Mouse (Mus musculus): ENCODE measurements at regions not wholly inside any gene's neighbourhood (a gene's known extent, or its start where the extent isn't known, plus 50 kb on each side); places are given as distances from the start of the nearest gene placed in this dataset.

DNA sequence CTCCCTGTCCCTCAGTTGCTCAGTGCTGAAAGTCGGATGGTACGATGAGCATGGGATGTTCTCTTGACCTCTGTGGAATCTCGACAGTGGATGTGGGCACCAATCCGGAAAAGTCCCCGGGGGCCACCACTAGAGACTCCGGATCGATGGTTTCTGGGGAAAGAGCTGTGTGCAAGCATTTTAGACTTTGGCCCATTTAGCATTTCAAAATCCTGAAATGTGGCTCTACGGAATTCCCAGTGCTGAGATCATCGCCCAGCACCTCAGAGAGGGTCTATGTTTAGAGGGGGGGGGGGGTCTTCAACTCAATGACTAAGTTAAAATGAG is 68.6 kb downstream of the Tomm20 start:
- Histone ChIP-seq H3K9ac (no peak overlapping the region), H3K9me3 (ENCODE audit: control insufficient read depth, low read length) (no peaks in the 10 kb centered on the region), H3K4me3 (replicated peaks; ENCODE audit: low read length) (no peak overlapping the region), H3K27me3 (ENCODE audit: control insufficient read depth, insufficient read depth, low read length) (no peaks in the 10 kb centered on the region), H3K36me3 (replicated peaks; ENCODE audit: control insufficient read depth, insufficient read depth) (no peaks in the 10 kb centered on the region), H3K4me1 (replicated peaks; ENCODE audit: control insufficient read depth, insufficient read depth, low read length) (0 out of 2 replicates have a peak, but pooled peaks cover 6% of the 10 kb centered on the region), H3K4me2 (replicated peaks) (no peak overlapping the region), H3K27ac (no peak overlapping the region)
- ATAC-seq (ENCODE audit: low FRiP score) = no peak
- DNase-seq (ENCODE audit: low spot score) = no peak
- 84% methylated on average over 9 of the region's 9 CpGs for WGBS

DNA sequence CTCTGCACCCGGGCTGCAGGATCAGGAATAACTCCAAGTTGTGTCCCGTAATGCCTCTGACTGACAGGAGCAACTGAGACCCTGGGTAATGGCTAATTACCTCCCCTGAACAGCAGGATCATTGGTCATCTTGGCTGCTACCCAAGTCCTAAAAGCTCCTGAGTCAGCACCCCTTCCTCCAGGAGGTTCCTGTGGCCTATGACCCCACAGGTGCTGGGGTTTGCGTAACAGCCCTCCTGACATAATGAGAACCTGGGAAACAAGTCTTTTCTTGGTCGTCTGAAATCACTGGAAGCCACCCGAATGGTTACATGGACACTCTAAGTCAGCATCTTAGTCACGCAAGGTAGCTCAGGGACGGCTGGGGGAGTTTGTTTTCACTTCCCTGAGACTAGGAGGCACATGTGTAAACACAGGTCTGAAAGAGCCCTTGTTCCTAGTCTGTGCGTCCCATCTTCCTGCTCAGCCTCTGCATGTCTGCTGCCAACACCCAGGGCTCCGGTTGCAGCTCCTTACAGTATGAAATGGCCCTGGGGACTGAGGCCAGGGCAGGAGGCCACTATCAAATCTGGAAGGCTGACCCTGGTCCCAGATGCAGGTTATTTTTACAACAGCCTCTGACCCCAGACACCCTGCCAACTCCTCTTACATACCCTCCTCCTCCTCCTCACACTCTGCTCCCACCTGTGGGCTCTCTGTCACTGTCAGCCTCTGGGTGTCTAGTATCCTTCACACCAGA is 69.2 kb downstream of the Tomm20 start:
- ATAC-seq (ENCODE audit: low FRiP score) (no peak), DNase-seq (ENCODE audit: low spot score) (no peak)
- Histone ChIP-seq H3K27me3 (ENCODE audit: control insufficient read depth, insufficient read depth, low read length) (no peaks in the 10 kb centered on the region), H3K9me3 (ENCODE audit: control insufficient read depth, low read length) (no peaks in the 10 kb centered on the region), H3K36me3 (replicated peaks; ENCODE audit: control insufficient read depth, insufficient read depth) (no peaks in the 10 kb centered on the region), H3K27ac (no peak overlapping the region), H3K9ac (no peak overlapping the region), H3K4me2 (replicated peaks) (no peak overlapping the region), H3K4me3 (replicated peaks; ENCODE audit: low read length) (no peak overlapping the region), H3K4me1 (replicated peaks; ENCODE audit: control insufficient read depth, insufficient read depth, low read length) (0 out of 2 replicates have a peak, but pooled peaks cover 6% of the 10 kb centered on the region)
- 63% methylated on average over 9 of the region's 9 CpGs for WGBS

DNA sequence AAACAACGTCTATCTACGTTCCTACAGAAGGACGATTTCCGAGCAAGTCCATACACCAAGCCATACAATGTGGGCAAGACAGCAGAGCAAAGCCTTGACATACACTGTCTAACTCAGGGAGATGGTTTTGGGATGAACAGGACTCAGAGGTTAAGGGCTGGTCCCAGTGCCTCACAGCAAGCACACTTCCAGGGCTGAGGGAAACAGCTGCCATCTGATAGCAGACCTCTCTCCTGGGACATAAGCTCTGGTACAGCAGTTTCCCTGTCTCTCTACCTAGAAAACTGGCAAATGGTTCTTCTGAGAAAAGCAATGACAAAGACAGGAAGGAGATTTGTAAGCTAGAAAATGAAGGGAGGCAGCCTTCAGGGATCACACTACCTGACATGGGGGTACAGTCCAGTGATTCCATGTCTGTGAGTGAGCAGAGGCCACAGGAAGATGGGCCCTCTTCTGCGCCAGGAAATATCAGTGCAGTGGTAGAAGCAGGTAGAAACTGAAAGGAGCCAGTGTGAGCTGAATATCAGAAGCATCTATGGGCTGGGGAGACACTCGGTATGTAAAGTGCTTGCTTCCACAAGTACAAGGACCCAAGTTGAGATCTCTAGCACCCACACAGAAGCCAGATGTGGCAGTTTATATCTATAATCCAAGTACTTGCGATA is 70.0 kb downstream of the Tomm20 start:
- no peak overlapping the region for H3K27ac ChIP-seq
- H3K36me3 ChIP-seq (replicated peaks; ENCODE audit: control insufficient read depth, insufficient read depth) = no peaks in the 10 kb centered on the region
- WGBS = 86% methylated on average over 7 of the region's 7 CpGs
- H3K4me3 ChIP-seq (replicated peaks; ENCODE audit: low read length) = no peak overlapping the region
- DNase-seq (ENCODE audit: low spot score) (no peak), ATAC-seq (ENCODE audit: low FRiP score) (no peak)
- H3K9me3 ChIP-seq (ENCODE audit: control insufficient read depth, low read length) = no peaks in the 10 kb centered on the region
- H3K27me3 ChIP-seq (ENCODE audit: control insufficient read depth, insufficient read depth, low read length) = no peaks in the 10 kb centered on the region
- no peak overlapping the region for H3K4me2 ChIP-seq (replicated peaks)
- H3K4me1 ChIP-seq (replicated peaks; ENCODE audit: control insufficient read depth, insufficient read depth, low read length) = 0 out of 2 replicates have a peak, but pooled peaks cover 6% of the 10 kb centered on the region
- H3K9ac ChIP-seq = no peak overlapping the region

DNA sequence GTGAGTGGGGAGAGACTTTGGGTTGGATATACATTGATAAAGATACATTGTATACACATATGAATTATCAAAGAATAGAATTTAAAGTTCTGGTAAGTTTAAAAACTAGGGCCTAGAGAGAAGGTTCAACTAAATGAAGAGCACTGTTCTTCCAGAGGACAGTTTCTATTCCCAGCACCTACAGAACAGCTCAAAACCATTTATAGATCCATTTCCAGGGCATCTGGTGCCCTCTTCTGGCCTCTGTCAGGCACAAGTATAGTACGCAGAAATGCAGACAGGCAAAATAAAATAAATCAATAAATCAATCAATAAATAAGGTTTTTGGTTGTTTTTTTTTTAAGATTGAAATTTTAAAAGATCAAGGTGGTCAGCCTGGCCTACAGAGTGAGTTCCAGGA is 70.8 kb downstream of the Tomm20 start:
- Histone ChIP-seq H3K9ac (no peak overlapping the region), H3K4me2 (replicated peaks) (no peak overlapping the region), H3K27ac (no peak overlapping the region), H3K36me3 (replicated peaks; ENCODE audit: control insufficient read depth, insufficient read depth) (no peaks in the 10 kb centered on the region), H3K9me3 (ENCODE audit: control insufficient read depth, low read length) (no peaks in the 10 kb centered on the region), H3K27me3 (ENCODE audit: control insufficient read depth, insufficient read depth, low read length) (no peaks in the 10 kb centered on the region), H3K4me1 (replicated peaks; ENCODE audit: control insufficient read depth, insufficient read depth, low read length) (0 out of 2 replicates have a peak, but pooled peaks cover 6% of the 10 kb centered on the region), H3K4me3 (replicated peaks; ENCODE audit: low read length) (no peak overlapping the region)
- ATAC-seq (ENCODE audit: low FRiP score) (no peak), DNase-seq (ENCODE audit: low spot score) (no peak)
- WGBS = 94% methylated on average over 1 of the region's 1 CpGs

DNA sequence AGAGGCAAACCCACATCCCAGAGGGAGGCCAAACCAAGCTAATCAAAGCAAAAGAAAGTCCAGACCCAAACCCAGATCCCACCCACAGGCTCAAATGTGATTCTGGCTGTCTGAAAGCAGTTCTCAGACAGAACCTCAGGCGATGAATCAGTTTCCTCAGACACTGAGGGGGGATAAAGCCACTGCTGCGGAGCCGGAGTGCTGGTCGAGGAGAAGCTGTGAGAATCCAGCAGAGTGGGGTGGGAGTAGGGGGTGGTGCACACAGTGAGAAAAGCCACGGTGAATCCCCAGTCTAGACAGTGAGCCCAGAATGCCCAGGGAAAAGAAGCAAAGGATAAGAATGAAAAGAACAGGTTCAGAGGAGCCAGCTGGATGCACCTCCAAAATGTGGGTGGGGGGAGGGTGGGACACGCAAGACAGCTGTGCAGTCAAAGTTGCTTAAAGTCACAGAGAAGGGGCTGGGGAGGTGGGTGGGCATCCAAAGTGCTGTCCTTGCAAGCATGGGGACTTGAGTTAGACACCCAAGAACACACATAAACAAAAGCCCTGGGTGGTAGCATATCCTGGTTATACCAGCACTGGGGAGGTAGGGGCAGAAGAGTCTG is 71.4 kb downstream of the Tomm20 start:
- Histone ChIP-seq H3K9me3 (ENCODE audit: control insufficient read depth, low read length) (no peaks in the 10 kb centered on the region), H3K9ac (no peak overlapping the region), H3K4me3 (replicated peaks; ENCODE audit: low read length) (no peak overlapping the region), H3K36me3 (replicated peaks; ENCODE audit: control insufficient read depth, insufficient read depth) (no peaks in the 10 kb centered on the region), H3K27me3 (ENCODE audit: control insufficient read depth, insufficient read depth, low read length) (no peaks in the 10 kb centered on the region), H3K27ac (no peak overlapping the region), H3K4me2 (replicated peaks) (no peak overlapping the region), H3K4me1 (replicated peaks; ENCODE audit: control insufficient read depth, insufficient read depth, low read length) (0 out of 2 replicates have a peak, but pooled peaks cover 6% of the 10 kb centered on the region)
- DNase-seq (ENCODE audit: low spot score) (no peak), ATAC-seq (ENCODE audit: low FRiP score) (no peak)
- 77% methylated on average over 6 of the region's 6 CpGs for WGBS

DNA sequence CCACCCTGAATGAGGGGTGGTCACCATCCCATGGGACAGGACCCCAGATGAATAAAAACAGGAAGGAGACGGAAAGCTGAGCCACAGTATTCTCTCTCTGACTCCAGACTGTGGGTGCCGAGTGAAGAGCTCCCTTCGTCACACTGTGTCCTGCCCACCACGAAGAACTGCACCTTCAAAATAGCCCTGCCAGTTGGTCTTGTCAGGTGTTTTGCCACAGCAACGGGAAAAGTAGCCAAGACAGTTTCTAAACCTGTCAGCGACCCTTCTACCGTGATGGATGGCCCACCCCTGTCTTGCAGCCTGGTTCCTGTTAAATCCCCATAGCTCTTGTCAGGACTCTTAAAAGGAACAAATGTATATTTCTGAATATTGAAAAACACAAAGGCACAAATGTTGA is 72.3 kb downstream of the Tomm20 start:
- H3K27me3 ChIP-seq (ENCODE audit: control insufficient read depth, insufficient read depth, low read length) = no peaks in the 10 kb centered on the region
- DNase-seq (ENCODE audit: low spot score) (no peak), ATAC-seq (ENCODE audit: low FRiP score) (no peak)
- 0 out of 2 replicates have a peak, but pooled peaks cover 6% of the 10 kb centered on the region for H3K4me1 ChIP-seq (replicated peaks; ENCODE audit: control insufficient read depth, insufficient read depth, low read length)
- no peak overlapping the region for H3K4me3 ChIP-seq (replicated peaks; ENCODE audit: low read length)
- no peak overlapping the region for H3K27ac ChIP-seq
- H3K36me3 ChIP-seq (replicated peaks; ENCODE audit: control insufficient read depth, insufficient read depth) = no peaks in the 10 kb centered on the region
- H3K4me2 ChIP-seq (replicated peaks) = no peak overlapping the region
- no peak overlapping the region for H3K9ac ChIP-seq
- WGBS = 75% methylated on average over 7 of the region's 7 CpGs
- H3K9me3 ChIP-seq (ENCODE audit: control insufficient read depth, low read length) = no peaks in the 10 kb centered on the region

DNA sequence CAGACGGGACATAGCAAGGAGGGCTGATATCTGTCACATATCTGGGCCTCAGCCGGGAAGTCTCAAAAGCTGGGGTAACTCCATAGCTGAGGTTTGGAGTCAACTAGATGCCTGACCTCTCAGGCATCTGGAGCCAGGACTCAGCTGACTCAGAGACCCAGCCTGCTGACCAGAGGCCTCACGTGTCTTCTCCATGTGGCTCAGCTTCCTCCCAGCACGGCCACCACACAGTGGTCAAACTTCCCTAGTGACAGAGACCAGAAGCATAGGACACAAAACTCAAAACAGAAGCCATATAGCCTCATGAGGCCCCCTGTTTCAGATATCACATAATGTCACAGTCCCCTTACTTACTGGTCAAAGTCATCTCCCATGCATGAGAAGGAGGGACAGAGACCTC is 73.1 kb downstream of the Tomm20 start:
- ATAC-seq (ENCODE audit: low FRiP score) (no peak), DNase-seq (ENCODE audit: low spot score) (no peak)
- Histone ChIP-seq H3K27ac (no peak overlapping the region), H3K9ac (no peak overlapping the region), H3K9me3 (ENCODE audit: control insufficient read depth, low read length) (no peaks in the 10 kb centered on the region), H3K27me3 (ENCODE audit: control insufficient read depth, insufficient read depth, low read length) (no peaks in the 10 kb centered on the region), H3K36me3 (replicated peaks; ENCODE audit: control insufficient read depth, insufficient read depth) (no peaks in the 10 kb centered on the region), H3K4me2 (replicated peaks) (no peak overlapping the region), H3K4me3 (replicated peaks; ENCODE audit: low read length) (no peak overlapping the region), H3K4me1 (replicated peaks; ENCODE audit: control insufficient read depth, insufficient read depth, low read length) (0 out of 2 replicates have a peak, but pooled peaks cover 6% of the 10 kb centered on the region)
- WGBS = 91% methylated on average over 4 of the region's 4 CpGs

DNA sequence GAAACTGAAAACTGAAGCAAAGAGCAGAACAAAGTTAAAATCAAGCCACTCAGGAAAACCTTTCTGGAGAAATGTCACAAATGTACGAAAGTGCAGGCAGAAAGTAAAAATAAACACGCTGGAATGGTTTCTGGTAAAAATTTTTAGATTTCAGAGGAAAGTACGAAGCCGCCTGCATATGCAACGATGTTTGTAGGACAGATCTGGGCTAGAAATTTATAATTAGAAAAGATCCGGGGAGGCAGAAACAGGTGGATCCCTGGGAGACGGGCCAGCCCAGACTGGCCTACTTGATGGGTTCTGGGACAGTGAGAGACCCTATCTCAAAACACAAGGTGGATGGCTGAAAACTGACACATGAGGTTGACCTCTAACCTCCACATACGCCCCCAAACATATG is 73.5 kb downstream of the Tomm20 start:
- Histone ChIP-seq H3K36me3 (replicated peaks; ENCODE audit: control insufficient read depth, insufficient read depth) (no peaks in the 10 kb centered on the region), H3K9ac (no peak overlapping the region), H3K27ac (no peak overlapping the region), H3K4me1 (replicated peaks; ENCODE audit: control insufficient read depth, insufficient read depth, low read length) (0 out of 2 replicates have a peak, but pooled peaks cover 6% of the 10 kb centered on the region), H3K4me3 (replicated peaks; ENCODE audit: low read length) (no peak overlapping the region), H3K9me3 (ENCODE audit: control insufficient read depth, low read length) (no peaks in the 10 kb centered on the region), H3K27me3 (ENCODE audit: control insufficient read depth, insufficient read depth, low read length) (no peaks in the 10 kb centered on the region), H3K4me2 (replicated peaks) (no peak overlapping the region)
- ATAC-seq (ENCODE audit: low FRiP score) (no peak), DNase-seq (ENCODE audit: low spot score) (no peak)
- WGBS = 89% methylated on average over 8 of the region's 8 CpGs

DNA sequence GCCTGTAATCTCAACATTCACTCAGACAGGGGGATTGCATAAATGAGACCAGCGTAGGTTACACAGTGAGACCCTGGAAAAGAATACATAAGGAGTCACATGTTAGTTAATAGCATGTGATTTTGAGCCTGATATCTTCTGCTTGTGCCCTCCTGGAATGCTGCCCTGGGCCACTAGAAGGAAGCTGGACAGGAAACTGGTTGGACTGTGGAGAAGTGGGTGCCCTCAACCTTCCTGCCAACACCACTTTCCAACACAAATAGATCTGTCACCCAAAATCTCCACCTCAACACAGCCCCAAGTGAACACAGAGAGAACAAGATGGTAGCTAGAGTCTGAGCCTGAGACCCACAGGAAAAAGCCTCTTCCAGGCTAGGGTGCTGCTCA is 76.2 kb downstream of the Tomm20 start:
- Histone ChIP-seq H3K27me3 (ENCODE audit: control insufficient read depth, insufficient read depth, low read length) (no peaks in the 10 kb centered on the region), H3K4me1 (replicated peaks; ENCODE audit: control insufficient read depth, insufficient read depth, low read length) (no peaks in the 10 kb centered on the region), H3K27ac (no peak overlapping the region), H3K36me3 (replicated peaks; ENCODE audit: control insufficient read depth, insufficient read depth) (no peaks in the 10 kb centered on the region), H3K9ac (no peak overlapping the region), H3K4me3 (replicated peaks; ENCODE audit: low read length) (no peak overlapping the region), H3K4me2 (replicated peaks) (no peak overlapping the region), H3K9me3 (ENCODE audit: control insufficient read depth, low read length) (no peaks in the 10 kb centered on the region)
- WGBS = 89% methylated on average over 1 of the region's 1 CpGs
- DNase-seq (ENCODE audit: low spot score) (no peak), ATAC-seq (ENCODE audit: low FRiP score) (no peak)

Data from hindbrain, embryonic 14.5 days (tissue).